Mouse (Mus musculus): ENCODE measurements around the gene Cox7c.
"Not testable (repeated sequence)": the region's sequence is repeated elsewhere in the genome, so short reads cannot be mapped to it uniquely, and the experiment has no call there.

The Cox7c gene

GRCm38 (mm10) chr13:86046254-86046951, at the start of gene Cox7c:
TSS of gene Cox7c (minus strand) at chr13:86046904.
- peak; percentile 81 to 84 for DNase-seq (ENCODE audit: low spot score in 2 of 2)

- no peak for DNase-seq (ENCODE audit: low spot score in 2 of 2)
These were observed 21.5 kb upstream of the Cox7c start for GRCm38 (mm10) chr13:86068011-86068724.

- DNase-seq (ENCODE audit: low spot score in 2 of 2) = no peak
These were observed 20.8 kb upstream of the Cox7c start for GRCm38 (mm10) chr13:86067508-86067907.

GRCm38 (mm10) chr13:86054091-86054490, 7.4 kb upstream of the Cox7c start:
- DNase-seq (ENCODE audit: low spot score in 2 of 2) = not testable (repeated sequence)

GRCm38 (mm10) chr13:86004907-86005675, 41.6 kb downstream of the Cox7c start:
- DNase-seq (ENCODE audit: low spot score in 2 of 2) = peak in 1 of 2 experiments; percentile 5

Data from frontal cortex, postnatal 10 days (tissue).